Mouse (Mus musculus) heart, embryonic 15.5 days (tissue): ENCODE measurements around the gene Rnasel. TPM values are rescaled to one million over a fixed set of nuclear protein-coding genes. Genes with fewer than 3 reads are reported as not detected.
A peak's percentile ranks its signal among the peaks of the same experiment; 100 is the strongest.

Experiments used
- ATAC-seq: fragments of 200-750 bp; cut with Nextera tagmentation; replicated peaks from 2 replicates; pipeline ENCODE4 v1.8.0; 2017; ENCODE audit warnings: low read depth, moderate TSS enrichment; ENCODE audit not compliant: insufficient number of reproducible peaks, insufficient read depth, low FRiP score
- H3K27ac ChIP-seq: fragments of 300-500 bp; sonication (generic); 2 replicates; pipeline ENCODE4 v1.5.1; 2015; ENCODE audit warnings: mild to moderate bottlenecking, inconsistent platforms
- H3K27me3 ChIP-seq: fragments of 300-500 bp; sonication (generic); 2 replicates; pipeline ENCODE4 v1.6.1; 2015; ENCODE audit warnings: inconsistent platforms
- H3K36me3 ChIP-seq: fragments of 300-500 bp; sonication (generic); 2 replicates; pipeline ENCODE4 v1.6.1; 2015; ENCODE audit warnings: mild to moderate bottlenecking, inconsistent platforms
- H3K4me1 ChIP-seq: fragments of 300-500 bp; sonication (generic); replicated peaks from 2 replicates; pipeline ENCODE4 v1.6.1; 2015; ENCODE audit warnings: inconsistent platforms
- H3K4me2 ChIP-seq: fragments of 300-500 bp; sonication (generic); 2 replicates; pipeline ENCODE4 v1.6.1; 2015; ENCODE audit warnings: inconsistent platforms, mild to moderate bottlenecking, moderate library complexity
- H3K4me3 ChIP-seq: fragments of 300-500 bp; sonication (generic); 2 replicates; pipeline ENCODE4 v1.5.1; 2015; ENCODE audit warnings: mild to moderate bottlenecking, inconsistent platforms
- H3K9ac ChIP-seq: fragments of 300-500 bp; sonication (generic); 2 replicates; pipeline ENCODE4 v1.6.1; 2015; ENCODE audit warnings: mild to moderate bottlenecking, inconsistent platforms
- H3K9me3 ChIP-seq: fragments of 300-500 bp; sonication (generic); replicated peaks from 2 replicates; pipeline ENCODE4 v1.6.1; 2016; ENCODE audit warnings: inconsistent platforms
- WGBS: fragments of 180-500 bp; shearing (Covaris S2); methylation state at CpG from one replicate; pipeline ENCODE4 v1.1.7; 2015; ENCODE audit warnings: mixed read lengths; 5-methylcytosine and 5-hydroxymethylcytosine counted together
- polyA plus RNA-seq: library from polyadenylated mRNA; unstranded; fragments of >200 nt; fragmentation: Nextera tagmentation; extraction: Ambion mirVana; gene quantifications from 2 replicates; pipeline ENCODE4 v1.2.1, GENCODE M21; 2015

The Rnasel gene
- polyA plus RNA-seq, 1 experiment from 2014 or later: 23.4 TPM

DNA sequence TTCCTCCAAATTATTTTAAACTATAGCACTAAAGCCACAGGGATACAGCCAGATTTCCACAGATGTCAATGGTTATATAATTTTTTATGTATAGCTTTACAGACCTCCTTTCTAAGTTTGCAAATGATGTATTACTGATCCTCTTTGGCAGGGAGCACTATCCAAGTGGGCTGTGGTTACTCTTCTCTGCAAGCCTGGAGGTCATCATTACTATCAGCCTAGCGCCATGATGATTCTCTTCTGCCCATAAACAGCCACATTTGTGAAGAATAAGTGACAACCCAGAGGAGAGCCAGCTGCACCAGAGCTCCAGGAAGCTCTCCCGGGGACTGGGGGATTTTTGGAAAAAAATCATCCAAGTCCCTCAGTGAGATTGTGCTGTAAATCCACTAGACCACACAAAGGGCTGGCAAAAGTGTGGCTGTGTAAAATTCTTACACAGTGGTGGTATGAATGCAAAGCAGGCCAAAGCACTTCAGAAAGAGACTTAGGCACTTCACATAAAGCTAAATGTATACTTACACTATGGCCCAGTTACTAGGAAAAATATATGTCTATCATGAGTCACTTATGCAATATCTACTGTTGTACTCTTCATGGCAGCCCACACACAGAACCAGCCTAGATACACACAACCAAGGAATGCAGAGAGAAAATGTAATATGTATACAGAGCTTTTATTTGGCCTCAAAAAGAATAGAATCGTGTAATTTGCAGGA, 37.5 kb upstream of the Rnasel start:
- H3K27me3 ChIP-seq: no peaks in the 10 kb centered on the region
- H3K4me3 ChIP-seq: no peak overlapping the region
- H3K9me3 ChIP-seq: no peaks in the 10 kb centered on the region
- no peaks in the 10 kb centered on the region; the same call in 1 of the 2 replicates for H3K4me1 ChIP-seq
- H3K9ac ChIP-seq: no peak overlapping the region
- WGBS: 63% methylated on average over 3 of the region's 3 CpGs
- no peak overlapping the region for H3K4me2 ChIP-seq
- no peak for ATAC-seq
- no peak overlapping the region for H3K27ac ChIP-seq
- H3K36me3 ChIP-seq: no peaks in the 10 kb centered on the region

DNA sequence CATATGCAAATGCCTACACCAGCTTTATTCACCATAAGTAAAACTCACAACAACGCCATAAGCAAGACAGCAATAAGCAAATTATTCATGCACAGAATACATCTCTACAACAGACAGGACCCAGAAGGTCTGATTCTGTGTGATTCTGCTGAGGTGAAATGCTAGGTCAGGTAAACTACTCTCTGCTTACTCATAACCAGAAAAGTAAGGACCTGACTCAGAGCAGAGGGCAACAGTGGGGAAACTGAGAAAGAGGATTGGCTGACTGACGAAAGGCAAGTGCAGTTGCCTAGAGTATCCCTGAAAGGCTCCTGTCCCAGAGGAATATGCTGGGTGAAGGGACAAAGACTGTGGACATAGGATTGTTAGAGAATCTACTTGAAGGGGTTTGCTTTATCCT, 36.6 kb upstream of the Rnasel start:
- Histone ChIP-seq H3K4me1 (no peaks in the 10 kb centered on the region; the same call in 1 of the 2 replicates), H3K4me2 (no peak overlapping the region), H3K9me3 (no peaks in the 10 kb centered on the region), H3K36me3 (no peaks in the 10 kb centered on the region), H3K27me3 (no peaks in the 10 kb centered on the region), H3K4me3 (no peak overlapping the region), H3K27ac (no peak overlapping the region), H3K9ac (no peak overlapping the region)
- ATAC-seq: no peak
- 88% methylated on average over 2 of the region's 2 CpGs for WGBS

DNA sequence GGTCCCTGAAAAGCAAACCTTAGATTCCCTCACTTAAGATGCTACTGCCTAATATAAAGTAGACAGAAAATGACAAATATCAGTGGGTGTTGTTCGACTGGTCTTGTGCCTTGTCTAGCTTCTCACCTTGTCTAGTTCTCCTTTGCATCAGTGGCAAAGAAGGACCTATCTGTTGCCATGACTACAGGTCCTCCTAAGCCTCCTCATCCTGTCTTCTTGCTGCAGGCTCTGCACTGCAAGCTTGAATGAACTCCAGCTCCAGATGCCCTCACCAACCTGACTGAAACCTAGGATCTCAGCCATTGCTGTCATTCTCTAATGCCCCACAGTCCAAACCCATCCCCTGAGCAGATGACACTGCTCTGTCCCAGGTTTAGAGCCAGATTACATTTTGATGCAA, 31.2 kb upstream of the Rnasel start:
- no peak overlapping the region for H3K4me2 ChIP-seq
- no peak for ATAC-seq
- 78% methylated on average over 1 of the region's 1 CpGs for WGBS
- no peaks in the 10 kb centered on the region for H3K36me3 ChIP-seq
- H3K4me1 ChIP-seq: no peaks in the 10 kb centered on the region
- H3K9ac ChIP-seq: no peak overlapping the region
- no peak overlapping the region for H3K4me3 ChIP-seq
- no peaks in the 10 kb centered on the region for H3K9me3 ChIP-seq
- no peaks in the 10 kb centered on the region for H3K27me3 ChIP-seq
- H3K27ac ChIP-seq: no peak overlapping the region

DNA sequence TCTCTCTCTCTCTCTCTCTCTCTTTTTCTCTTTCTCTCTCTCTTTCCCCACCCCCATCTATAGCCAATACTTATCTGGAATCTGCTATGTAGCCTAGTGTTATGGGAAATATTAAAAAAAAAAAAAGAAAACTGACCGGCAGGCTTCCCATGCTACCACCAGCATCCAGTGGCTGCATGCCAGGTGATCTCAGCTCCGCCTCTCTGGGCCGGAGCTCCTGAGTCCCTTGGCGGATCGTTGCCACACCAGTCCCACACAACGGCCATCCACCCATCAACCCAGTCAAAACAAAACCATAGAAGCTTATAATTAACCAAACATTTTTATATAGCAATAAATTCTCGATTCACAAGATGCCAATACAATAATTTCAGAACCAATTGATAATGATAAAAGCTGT, 28.3 kb upstream of the Rnasel start:
- no peak overlapping the region for H3K4me2 ChIP-seq
- no peak for ATAC-seq
- no peak overlapping the region for H3K27ac ChIP-seq
- no peaks in the 10 kb centered on the region for H3K9me3 ChIP-seq
- no peaks in the 10 kb centered on the region for H3K4me1 ChIP-seq
- no peak overlapping the region for H3K4me3 ChIP-seq
- no peaks in the 10 kb centered on the region for H3K27me3 ChIP-seq
- H3K9ac ChIP-seq: no peak overlapping the region
- H3K36me3 ChIP-seq: no peaks in the 10 kb centered on the region
- 71% methylated on average over 7 of the region's 7 CpGs for WGBS

DNA sequence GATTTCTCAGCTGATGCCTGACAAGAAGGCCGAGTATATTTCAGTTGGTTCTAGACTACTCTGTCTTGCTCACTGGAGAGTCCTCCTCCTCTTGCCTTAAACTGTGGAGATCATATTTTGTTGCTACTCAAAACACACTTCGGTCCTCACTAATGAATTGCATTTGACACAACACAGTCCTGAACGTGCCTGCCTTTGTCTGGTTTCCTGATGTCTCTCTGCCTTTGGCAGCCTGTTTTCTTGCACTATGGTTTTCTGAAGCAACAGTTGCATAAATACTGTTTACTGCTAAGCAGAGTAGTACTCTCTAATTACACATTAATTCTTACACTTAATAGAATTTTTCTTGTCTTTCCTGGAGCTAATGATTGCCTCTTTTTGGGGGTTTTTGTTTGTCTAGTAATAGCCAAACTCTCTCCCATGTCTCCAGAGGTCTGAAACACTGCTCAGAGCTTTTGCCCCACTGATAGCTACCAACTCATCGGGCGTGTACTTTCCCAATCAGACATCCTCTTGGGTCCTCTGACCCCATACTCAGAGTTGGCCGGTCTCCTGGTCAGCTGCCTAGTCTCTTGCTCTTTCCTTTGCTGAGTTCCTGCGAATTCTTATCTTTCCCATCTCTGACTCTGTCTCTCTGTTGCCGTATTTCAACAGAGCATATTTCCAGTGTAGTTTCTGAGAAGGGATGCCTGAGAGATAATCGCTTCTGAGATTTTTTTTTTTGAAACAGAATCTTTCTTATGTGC, 27.5 kb upstream of the Rnasel start:
- Histone ChIP-seq H3K27ac (no peak overlapping the region), H3K4me3 (no peak overlapping the region), H3K27me3 (no peaks in the 10 kb centered on the region), H3K36me3 (no peaks in the 10 kb centered on the region), H3K9me3 (no peaks in the 10 kb centered on the region), H3K4me1 (no peaks in the 10 kb centered on the region), H3K9ac (no peak overlapping the region), H3K4me2 (no peak overlapping the region)
- no peak for ATAC-seq
- 60% methylated on average over 9 of the region's 9 CpGs for WGBS

DNA sequence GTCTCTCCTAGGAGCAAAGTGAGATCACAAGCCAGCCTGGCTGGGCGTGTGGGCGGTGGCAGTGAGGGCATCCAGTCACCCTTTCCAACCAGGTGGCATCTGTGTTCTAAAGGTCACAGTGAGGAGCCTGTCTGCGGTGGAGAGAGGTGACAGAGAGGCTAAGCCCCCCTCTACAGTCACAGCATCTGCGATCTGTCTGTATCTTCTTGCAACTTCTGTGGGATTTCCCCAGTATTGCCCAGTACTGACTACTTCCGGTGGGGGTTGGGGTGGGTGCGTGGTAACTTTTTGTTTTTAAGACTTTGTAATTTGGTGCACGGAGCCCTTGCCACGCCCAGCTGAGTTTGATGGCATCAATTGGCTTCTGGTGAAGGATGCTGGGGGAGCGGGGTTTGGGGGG, 25.8 kb upstream of the Rnasel start:
- WGBS: 65% methylated on average over 9 of the region's 9 CpGs
- H3K4me2 ChIP-seq: no peak overlapping the region
- H3K9me3 ChIP-seq: no peaks in the 10 kb centered on the region
- H3K36me3 ChIP-seq: no peaks in the 10 kb centered on the region
- no peaks in the 10 kb centered on the region for H3K4me1 ChIP-seq
- no peak overlapping the region for H3K27ac ChIP-seq
- no peak overlapping the region for H3K4me3 ChIP-seq
- no peak overlapping the region for H3K9ac ChIP-seq
- no peak for ATAC-seq
- no peaks in the 10 kb centered on the region for H3K27me3 ChIP-seq

DNA sequence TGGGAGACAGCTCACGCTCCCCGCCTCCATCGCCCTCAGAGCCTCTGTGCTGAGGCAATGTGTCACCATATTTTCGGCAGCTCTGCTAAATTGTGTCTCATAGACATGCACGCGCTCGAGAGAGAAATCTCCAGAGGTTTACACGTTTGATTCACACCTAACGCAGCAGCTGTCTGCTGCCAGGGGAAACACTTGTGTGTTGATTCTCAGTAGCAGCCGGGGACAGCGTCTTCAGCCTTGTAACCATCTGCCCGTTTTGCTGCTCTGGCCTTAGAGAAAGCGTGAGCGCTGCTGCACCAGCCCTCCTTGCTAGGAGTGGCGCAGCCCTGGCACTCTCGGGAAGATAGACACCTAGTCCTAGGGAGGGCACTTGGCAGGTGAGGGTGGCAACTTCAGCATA, 22.6 kb upstream of the Rnasel start:
- no peaks in the 10 kb centered on the region for H3K36me3 ChIP-seq

DNA sequence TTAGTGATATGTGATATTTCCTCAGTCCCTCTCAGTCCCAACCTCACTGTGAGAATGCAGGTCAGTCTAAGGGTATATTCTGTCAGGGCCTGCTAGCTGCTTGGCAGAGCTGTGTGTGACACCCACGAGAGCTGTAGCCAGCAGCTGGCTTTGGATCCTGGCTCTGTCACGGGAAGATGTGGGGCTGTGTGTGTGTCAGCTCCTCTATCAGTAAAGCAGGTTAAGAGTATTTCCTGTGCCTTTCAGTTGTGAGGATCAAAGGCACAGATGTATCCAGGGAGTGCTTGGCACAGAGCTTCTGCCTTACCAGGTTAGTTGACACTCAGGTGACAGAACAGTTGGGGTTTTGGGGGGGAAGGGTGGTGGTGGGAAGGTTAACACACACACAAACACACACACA, 19.4 kb upstream of the Rnasel start:
- Histone ChIP-seq H3K9me3 (no peaks in the 10 kb centered on the region), H3K4me1 (peaks cover 13% of the 10 kb centered on the region), H3K4me2 (no peak overlapping the region), H3K27me3 (no peaks in the 10 kb centered on the region), H3K27ac (no peak overlapping the region), H3K4me3 (no peak overlapping the region), H3K36me3 (no peaks in the 10 kb centered on the region), H3K9ac (no peak overlapping the region)
- 30% methylated on average over 2 of the region's 2 CpGs for WGBS
- 0 out of 2 replicates have a peak, but pooled peaks have one; percentile 16 for ATAC-seq

More for the DNA sequence above, 22.6 kb upstream of the Rnasel start:
- Histone ChIP-seq H3K4me2 (no peak overlapping the region), H3K27ac (no peak overlapping the region), H3K9ac (no peak overlapping the region), H3K27me3 (no peaks in the 10 kb centered on the region), H3K4me3 (no peak overlapping the region), H3K4me1 (peaks cover 13% of the 10 kb centered on the region), H3K9me3 (no peaks in the 10 kb centered on the region)
- ATAC-seq: no peak
- WGBS: 83% methylated on average over 16 of the region's 16 CpGs

DNA sequence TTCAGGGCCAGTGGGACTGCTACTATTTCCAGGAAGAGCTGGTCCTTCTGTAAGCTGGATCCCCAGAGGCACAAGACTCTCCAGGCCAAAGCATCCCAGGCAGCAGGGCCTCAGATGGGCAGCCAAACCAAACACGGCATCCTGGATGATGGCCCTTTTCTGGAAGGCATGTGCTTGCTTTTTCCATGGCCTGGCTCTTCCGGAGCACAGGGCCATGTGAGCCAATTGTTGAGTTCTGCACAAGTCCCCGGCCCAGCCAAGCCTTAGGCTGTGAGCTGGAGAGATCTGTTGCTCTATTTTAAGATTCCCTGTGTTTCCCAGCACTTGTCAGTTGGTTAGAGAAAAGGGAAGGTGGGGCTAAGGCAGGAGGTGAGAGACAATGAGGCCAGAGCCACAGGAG, 18.6 kb upstream of the Rnasel start:
- Histone ChIP-seq H3K4me2 (no peak overlapping the region), H3K4me3 (no peak overlapping the region), H3K27ac (peak overlapping the region; percentile 57), H3K4me1 (peaks cover 13% of the 10 kb centered on the region), H3K27me3 (0 out of 2 replicates have a peak, but pooled peaks cover 2% of the 10 kb centered on the region), H3K36me3 (no peaks in the 10 kb centered on the region), H3K9me3 (no peaks in the 10 kb centered on the region), H3K9ac (no peak overlapping the region)
- ATAC-seq: peak; percentile 81
- 16% methylated on average over 3 of the region's 3 CpGs for WGBS

DNA sequence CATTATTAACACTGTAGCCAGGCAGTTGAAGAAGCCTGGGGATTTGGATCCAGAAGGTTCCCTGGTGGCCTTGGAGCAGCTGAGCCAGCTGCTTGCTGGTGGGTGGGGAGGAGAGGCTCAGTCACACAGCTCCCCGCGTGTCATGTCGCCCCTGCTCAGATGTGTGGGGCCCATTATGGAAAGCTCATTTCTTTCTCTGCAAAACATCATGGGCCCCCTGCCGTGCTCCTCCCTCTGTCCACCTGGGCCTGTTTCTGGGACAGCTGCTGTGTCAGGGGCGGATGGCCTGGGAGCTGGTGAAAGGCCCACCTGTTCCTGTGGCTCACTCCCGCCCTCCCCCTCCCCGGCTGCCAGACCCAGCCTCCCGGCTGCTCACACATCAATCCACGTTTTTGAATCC, 16.0 kb upstream of the Rnasel start:
- 62% methylated on average over 9 of the region's 9 CpGs for WGBS
- peaks cover 13% of the 10 kb centered on the region for H3K4me1 ChIP-seq
- no peak for ATAC-seq

DNA sequence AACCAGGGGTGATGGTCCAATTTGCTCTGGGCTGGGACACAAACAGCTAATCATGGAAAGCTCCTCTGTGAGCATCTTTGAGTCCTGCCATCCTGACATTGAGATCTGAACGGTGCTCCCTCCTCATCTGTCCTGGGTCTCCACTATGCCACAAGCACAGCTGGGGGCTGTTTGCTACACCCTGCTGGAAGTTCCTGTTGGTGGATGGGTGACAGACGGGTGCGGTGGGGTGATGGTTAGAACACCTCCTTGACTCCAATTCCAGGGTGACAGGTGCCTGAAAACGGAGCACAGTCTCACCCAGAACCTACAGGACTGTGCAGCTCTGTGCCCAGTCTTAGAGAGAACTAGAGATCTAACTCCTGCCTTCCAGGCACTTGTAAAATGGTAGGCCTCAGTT, 14.4 kb upstream of the Rnasel start:
- ATAC-seq: no peak
- Histone ChIP-seq H3K4me1 (peaks cover 18% of the 10 kb centered on the region), H3K9ac (no peak overlapping the region), H3K27me3 (peaks cover 27% of the 10 kb centered on the region), H3K4me3 (no peak overlapping the region), H3K4me2 (no peak overlapping the region), H3K27ac (no peak overlapping the region), H3K36me3 (no peaks in the 10 kb centered on the region), H3K9me3 (no peaks in the 10 kb centered on the region)
- WGBS: 72% methylated on average over 4 of the region's 4 CpGs

More for the DNA sequence above, 16.0 kb upstream of the Rnasel start:
- no peak overlapping the region for H3K4me3 ChIP-seq
- no peak overlapping the region for H3K9ac ChIP-seq
- H3K27ac ChIP-seq: no peak overlapping the region
- no peaks in the 10 kb centered on the region for H3K36me3 ChIP-seq
- H3K9me3 ChIP-seq: no peaks in the 10 kb centered on the region
- H3K27me3 ChIP-seq: peaks cover 11% of the 10 kb centered on the region
- no peak overlapping the region for H3K4me2 ChIP-seq

DNA sequence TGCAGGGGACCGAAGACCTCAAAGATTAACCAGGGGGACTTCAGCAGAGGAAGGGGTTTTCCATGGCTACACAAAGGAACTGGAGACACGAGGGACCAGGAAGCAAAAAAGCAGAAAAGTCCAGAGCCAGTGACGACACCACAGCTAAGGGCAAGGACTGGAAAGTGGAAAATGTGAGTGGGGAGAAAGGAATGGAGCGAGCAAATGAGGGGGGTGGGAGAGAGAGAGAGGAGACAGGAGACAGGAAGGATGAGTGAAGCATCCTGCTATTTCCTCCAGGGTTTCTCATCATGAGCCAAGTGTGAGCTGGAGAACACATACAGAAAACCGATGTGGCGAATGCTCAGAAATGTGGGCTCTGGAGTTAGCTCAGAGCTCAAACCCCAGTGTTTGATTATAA, 13.1 kb upstream of the Rnasel start:
- no peak for ATAC-seq
- Histone ChIP-seq H3K36me3 (no peaks in the 10 kb centered on the region), H3K4me2 (no peak overlapping the region), H3K9ac (no peak overlapping the region), H3K27me3 (peaks cover 33% of the 10 kb centered on the region), H3K4me1 (peaks cover 19% of the 10 kb centered on the region), H3K27ac (no peak overlapping the region), H3K9me3 (no peaks in the 10 kb centered on the region), H3K4me3 (no peak overlapping the region)
- WGBS: 57% methylated on average over 6 of the region's 6 CpGs
